Mouse (Mus musculus) spleen, postnatal 36 days (tissue): Measurements from ENCODE around the gene Nkx2-1.

Experiments used
- DNase-seq, 2 experiments: peaks; one replicate each; pipeline ENCODE4 v3.0.0; 2022; ENCODE audit warnings: low spot score in 2 of 2, mixed read lengths in 1 of 2

The Nkx2-1 gene

GRCm38 (mm10) chr12:56522191-56522590, 14.5 kb downstream of the Nkx2-1 start:
- DNase-seq, result no peak

- no peak for DNase-seq
Observed at GRCm38 (mm10) chr12:56521106-56521840, 15.4 kb downstream of the Nkx2-1 start.

GRCm38 (mm10) chr12:56520396-56521105, 16.2 kb downstream of the Nkx2-1 start:
- no peak for DNase-seq

DNA sequence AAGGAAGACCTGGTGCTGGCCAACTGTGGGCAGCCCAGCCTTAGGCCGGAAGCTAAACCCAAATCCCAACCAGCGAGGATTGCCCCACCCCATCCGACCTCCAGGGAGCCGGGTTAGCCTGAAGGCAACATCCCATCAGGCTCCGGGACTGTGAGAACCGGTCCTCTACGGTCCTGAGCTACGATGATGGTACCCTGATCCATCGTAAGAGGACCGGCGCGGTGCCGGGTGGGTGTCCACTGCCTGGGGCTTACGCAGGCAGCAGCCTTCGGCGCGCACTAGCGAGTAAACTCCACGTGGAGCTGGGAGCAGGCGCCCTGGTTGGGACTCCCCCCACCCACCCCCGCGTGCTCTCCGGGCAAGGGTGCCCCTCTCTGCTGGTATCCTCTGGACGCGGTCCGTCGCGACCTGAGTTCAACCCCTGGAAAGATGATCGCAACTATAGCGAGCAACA, 16.9 kb downstream of the Nkx2-1 start:
- no peak for DNase-seq

GRCm38 (mm10) chr12:56519071-56519737, 17.5 kb downstream of the Nkx2-1 start:
- DNase-seq, result no peak

GRCm38 (mm10) chr12:56518221-56518620, 18.5 kb downstream of the Nkx2-1 start:
- DNase-seq, result no peak

DNA sequence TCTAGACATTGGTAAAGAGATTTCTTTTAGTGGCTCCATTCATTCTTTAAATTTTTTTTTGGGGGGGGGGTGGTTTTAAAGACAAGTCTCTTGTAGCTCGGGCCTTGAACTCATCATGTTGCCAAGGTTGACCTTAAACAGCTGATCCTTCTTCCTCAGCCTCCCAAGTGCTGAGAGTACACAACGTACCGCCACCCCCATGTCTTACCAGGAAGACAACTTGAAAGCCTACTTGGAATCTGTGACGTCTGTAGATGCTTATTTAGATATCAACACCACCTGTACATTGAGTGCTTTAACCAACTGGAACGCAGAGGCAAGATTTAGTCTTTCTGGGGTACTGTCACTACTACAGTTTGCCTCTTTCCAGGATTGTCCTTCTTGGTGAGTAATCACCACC, 21.9 kb downstream of the Nkx2-1 start:
- no peak for DNase-seq

GRCm38 (mm10) chr12:56508413-56508812, 28.3 kb downstream of the Nkx2-1 start:
- no peak for DNase-seq

DNA sequence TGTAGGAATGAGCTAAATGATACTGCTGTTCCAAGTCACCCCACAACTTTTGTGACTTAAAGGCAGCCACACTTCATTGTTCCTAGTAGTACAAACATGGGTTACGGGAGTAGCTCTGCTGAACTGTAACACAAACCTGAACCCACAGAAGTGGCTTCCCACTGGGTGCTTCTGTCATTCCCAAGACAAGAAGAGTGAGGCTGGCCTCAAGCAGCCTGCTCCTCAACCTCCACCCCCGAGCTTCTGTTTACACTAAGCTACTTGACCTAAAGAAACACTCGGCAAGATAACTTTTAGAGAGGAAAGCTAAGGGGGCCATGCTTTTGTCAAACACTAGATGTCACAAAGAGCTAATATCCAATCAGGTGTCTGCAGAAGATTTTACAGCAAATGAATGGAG, 49.7 kb downstream of the Nkx2-1 start:
- no peak for DNase-seq

DNA sequence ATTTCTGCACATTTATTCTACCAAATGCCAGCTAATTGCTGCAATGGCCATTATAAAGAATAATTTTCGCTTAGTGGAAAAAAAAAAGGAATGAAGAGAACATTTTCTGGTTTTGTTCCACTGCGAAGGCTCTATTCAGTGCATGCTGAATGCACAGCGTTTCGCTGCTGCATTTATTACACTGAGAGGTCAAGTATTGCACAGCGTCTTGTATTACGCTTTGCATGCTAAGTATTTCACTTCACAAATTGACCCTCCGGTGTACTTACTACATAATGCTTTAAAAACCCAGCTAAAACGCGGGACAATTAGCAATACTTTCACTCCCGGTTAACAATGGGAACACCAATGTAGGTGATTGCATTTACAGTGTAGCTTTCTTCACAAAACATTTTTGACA, 54.1 kb downstream of the Nkx2-1 start:
- DNase-seq, result no peak
